Mouse (Mus musculus) brown adipose tissue, adult 24 weeks (tissue): ENCODE data around the gene Nme4. TPM values are rescaled to one million over a fixed set of nuclear protein-coding genes. Genes with fewer than 3 reads are reported as not detected.
"Not testable (repeated sequence)": the region's sequence is repeated elsewhere in the genome, so short reads cannot be mapped to it uniquely, and the experiment has no call there.

ENCODE experiments used
- H3K27ac ChIP-seq: fragments of 200-500 bp; replicated peaks from 2 replicates; pipeline ENCODE4 v1.5.1; 2012; ENCODE audit warnings: low read depth, mild to moderate bottlenecking, low read length
- H3K4me1 ChIP-seq: fragments of 200-500 bp; 2 replicates; pipeline ENCODE4 v1.6.1; 2012; ENCODE audit warnings: low read length, mixed read lengths; ENCODE audit not compliant: control insufficient read depth, insufficient read depth, insufficient read length
- H3K4me3 ChIP-seq: fragments of 200-500 bp; 2 replicates; pipeline ENCODE4 v1.5.1; 2012; ENCODE audit warnings: low read depth, mild to moderate bottlenecking, low read length, moderate library complexity; ENCODE audit not compliant: insufficient read depth
- polyA plus RNA-seq: library from polyadenylated mRNA; stranded (reverse); fragments of >200 nt; gene quantifications from 2 replicates; pipeline ENCODE4 v1.2.4, GENCODE M21; 2012; ENCODE audit not compliant: missing spikeins, insufficient read depth, insufficient read length

Nme4 gene
- polyA plus RNA-seq, 1 experiment = 5.5 TPM

DNA sequence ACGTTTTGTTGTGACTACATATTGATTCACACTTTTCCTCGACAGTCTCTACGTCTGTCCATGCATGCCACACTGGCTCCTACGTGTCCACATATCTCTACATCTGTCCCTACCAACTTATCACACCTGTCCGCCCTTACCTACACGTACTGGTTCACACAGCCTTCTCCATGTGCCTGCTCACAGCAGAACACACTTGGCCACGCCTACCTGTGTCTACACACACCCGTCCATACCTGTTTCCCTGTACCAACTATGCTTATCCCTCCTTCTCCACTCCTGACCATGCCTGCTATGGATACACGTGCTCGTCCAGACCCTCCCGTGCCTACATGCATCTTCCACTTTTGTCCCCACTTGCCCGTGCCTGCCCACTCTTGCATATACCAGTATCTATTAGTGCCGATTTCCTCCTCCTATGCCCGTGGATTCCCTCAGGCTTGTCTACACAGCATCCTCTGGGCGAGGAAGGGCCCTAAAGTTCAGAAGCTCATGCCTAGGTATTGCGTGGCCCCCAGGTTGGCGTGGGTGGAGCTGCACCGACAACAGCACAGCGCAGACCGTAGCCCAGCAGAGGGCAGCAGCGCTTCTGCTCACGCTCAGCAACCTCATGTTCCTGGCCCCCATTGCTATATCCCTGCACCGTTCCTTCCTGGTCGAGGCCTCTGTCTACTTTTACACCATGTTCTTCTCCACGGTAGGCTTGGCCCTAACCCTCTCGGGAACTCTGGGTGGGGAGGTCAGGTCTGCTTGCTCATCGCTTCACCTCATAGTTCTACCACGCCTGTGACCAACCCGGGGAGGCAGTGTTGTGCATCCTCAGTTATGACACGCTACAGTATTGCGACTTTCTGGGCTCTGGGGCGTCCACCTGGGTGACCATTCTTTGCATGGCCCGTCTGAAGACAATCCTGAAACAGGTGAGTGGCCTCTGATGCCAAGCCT, 24.6 kb upstream of the Nme4 start:
- Histone ChIP-seq H3K4me1 (peaks cover 7% of the 10 kb centered on the region; the same call in 1 of the 2 replicates), H3K4me3 (no peak overlapping the region), H3K27ac (no peak overlapping the region)

DNA sequence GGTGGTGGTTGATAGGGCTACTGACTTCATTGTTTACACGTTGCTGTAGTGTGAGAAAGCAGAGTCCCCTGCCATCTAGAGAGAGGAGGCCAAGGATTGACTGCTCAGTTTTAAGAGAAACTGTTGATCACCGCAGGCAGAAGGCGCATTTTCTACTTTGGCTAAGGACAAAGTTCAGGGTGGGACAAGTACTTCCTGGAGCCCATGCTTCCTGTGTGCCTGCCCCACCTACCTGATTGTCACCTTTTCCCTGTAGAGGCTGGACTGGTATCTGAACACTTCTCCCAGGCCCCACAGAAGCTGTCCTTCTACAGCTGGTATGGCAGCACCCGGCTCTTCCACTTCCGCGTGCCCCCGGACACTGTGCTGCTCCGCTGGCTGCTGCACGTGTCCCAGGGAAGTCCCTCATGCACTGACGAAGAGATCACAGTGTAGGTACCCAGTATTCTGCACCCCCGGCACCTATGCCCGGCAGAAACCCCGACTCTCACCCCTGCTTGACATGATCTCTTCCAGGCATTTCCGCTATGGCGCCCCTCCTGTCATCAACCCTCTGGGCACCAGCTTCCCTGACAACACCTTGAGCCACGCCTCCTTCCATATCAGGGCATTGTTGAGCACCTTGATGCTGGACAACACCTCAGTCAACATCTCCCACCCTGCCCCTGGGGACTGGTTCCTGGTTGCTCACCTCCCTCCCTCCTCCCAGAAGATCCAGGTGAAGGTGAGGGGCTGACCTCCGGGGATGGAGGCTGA, 21.3 kb upstream of the Nme4 start:
- H3K4me1 ChIP-seq = peaks cover 3% of the 10 kb centered on the region; the same call in 1 of the 2 replicates
- no peak overlapping the region for H3K4me3 ChIP-seq
- no peak overlapping the region for H3K27ac ChIP-seq

- H3K27ac ChIP-seq = no peak overlapping the region
- peaks cover 3% of the 10 kb centered on the region; the same call in 1 of the 2 replicates for H3K4me1 ChIP-seq
- no peak overlapping the region for H3K4me3 ChIP-seq
Observed at GRCm38 (mm10) chr17:26115956-26116487, 20.6 kb upstream of the Nme4 start.

DNA sequence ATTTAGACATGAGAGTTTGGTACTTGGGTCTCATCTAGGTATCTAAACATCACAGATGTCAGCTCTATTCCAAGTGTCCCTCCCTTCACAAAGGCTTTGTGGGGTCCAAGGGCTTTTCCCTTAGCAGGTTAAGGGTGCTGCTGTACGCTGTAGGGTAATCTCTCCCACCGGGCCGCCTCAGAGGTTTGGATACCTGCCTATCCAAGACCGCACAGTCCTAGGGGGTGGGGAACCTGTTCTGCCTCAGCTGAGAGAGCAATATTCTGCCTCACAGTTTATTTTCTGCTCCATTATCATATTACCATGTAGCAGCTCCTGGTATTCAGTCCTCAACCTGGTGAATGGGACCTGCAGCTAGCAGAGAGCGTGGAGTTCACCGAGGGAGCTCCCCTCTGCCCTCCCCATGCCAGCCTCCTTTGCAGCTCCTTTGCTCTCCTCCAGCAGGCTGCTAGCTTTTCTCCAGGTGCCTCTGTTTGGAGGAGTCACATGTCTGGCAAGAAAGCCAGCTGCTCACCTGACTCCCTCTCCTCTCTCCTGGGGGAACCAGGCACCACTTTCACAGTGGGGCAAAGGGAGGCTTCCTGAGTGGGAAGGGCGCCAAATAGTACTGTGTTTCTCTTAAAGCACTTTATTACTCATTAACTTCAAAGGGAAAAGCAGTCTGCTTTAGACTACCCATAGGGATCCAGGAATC, 19.9 kb upstream of the Nme4 start:
- Histone ChIP-seq H3K4me1 (peaks cover 3% of the 10 kb centered on the region; the same call in 1 of the 2 replicates), H3K27ac (no peak overlapping the region), H3K4me3 (no peak overlapping the region)

DNA sequence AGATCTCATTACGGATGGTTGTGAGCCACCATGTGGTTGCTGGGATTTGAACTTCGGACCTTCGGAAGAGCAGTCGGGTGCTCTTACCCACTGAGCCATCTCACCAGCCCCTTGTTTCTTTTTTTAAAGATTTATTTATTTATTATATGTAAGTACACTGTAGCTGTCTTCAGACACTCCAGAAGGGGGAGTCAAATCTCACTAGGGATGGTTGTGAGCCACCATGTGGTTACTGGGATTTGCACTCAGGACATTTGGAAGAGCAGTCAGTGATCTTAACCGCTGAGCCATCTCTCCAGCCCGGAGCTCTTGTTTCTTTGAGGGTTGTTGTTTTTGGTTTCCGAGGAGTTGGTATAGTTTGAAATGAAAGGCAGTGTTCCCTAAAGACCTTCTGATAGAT, 19.1 kb upstream of the Nme4 start:
- H3K27ac ChIP-seq, H3K4me1 ChIP-seq, H3K4me3 ChIP-seq: not testable (repeated sequence)

- Histone ChIP-seq H3K4me3 (peak overlapping the region; percentile 54), H3K27ac (no peak overlapping the region), H3K4me1 (peaks cover 3% of the 10 kb centered on the region; the same call in 1 of the 2 replicates)
Observed at GRCm38 (mm10) chr17:26114061-26114460, 18.7 kb upstream of the Nme4 start.

DNA sequence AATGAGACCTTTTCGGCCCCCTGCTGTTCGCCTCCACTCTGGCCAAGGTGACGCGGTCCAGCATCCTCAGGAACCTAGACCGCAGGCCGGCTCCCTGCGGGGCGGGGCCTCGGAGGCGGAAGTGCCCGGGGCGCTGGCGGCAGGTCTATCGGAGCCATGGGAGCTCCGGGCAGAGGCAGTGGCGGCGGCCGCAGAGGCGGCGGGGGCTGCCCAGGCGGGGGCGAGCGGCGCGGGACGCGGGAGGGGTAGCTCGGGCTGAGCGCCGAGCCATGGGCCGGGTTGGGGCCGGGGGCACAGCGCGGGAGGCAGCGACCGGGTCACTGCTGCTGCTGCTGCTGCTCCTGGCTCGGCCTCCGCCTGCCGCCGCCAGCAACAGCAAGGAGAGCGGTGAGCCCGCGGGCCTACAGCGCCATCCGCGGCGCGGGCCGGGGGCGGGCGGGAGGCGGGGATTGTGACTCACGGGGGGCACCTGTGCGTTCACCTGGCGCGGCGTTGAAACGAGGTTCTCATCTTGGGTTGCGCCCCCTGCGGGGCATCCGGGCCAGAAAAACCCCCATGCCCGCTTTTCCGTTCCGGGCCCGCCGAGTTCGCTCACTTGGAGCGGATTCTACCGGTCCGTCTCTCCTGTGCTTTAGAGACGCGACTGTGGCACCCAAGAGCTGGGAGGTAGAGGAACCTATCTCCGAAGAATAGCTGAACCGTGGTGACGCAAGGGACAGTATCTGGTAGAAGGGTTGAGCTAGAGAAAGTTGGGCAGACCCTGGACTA, 18.0 kb upstream of the Nme4 start, which contains the start of gene Tmem8:
Gene Tmem8, plus strand, starts transcription at position 119 of the 768 bp plus-strand sequence.
- peaks cover 3% of the 10 kb centered on the region; the same call in 1 of the 2 replicates for H3K4me1 ChIP-seq
- no peak within 1 kb of the TSS for H3K27ac ChIP-seq
- peak within 1 kb of the TSS; percentile 54 for H3K4me3 ChIP-seq

DNA sequence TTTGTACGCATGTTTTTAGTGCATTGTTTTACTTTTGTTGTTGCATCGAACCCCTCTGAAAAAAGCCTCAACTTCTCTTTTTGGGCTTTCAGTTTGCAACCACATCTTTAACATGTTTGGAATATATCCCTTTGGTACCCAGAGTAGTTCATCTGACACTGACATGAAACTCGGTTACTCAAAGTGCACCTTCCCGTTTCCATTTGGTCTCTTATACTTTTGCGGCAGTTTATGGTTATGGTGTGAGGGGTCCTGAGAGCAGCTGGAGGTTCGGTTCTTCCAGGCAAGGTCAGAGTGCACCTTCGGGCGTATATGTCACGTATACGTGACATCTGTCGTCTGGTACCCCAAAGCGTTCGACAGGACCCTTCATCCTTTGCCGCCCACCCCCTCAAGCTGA, 17.3 kb upstream of the Nme4 start:
- Histone ChIP-seq H3K4me3 (peak overlapping the region; percentile 54), H3K27ac (no peak overlapping the region), H3K4me1 (peaks cover 3% of the 10 kb centered on the region; the same call in 1 of the 2 replicates)

GRCm38 (mm10) chr17:26111722-26112121, 16.3 kb upstream of the Nme4 start:
- H3K4me1 ChIP-seq = peaks cover 3% of the 10 kb centered on the region; the same call in 1 of the 2 replicates
- no peak overlapping the region for H3K27ac ChIP-seq
- H3K4me3 ChIP-seq = no peak overlapping the region

- peaks cover 3% of the 10 kb centered on the region; the same call in 1 of the 2 replicates for H3K4me1 ChIP-seq
- no peak overlapping the region for H3K4me3 ChIP-seq
- no peak overlapping the region for H3K27ac ChIP-seq
Observed at GRCm38 (mm10) chr17:26111024-26111423, 15.6 kb upstream of the Nme4 start.

DNA sequence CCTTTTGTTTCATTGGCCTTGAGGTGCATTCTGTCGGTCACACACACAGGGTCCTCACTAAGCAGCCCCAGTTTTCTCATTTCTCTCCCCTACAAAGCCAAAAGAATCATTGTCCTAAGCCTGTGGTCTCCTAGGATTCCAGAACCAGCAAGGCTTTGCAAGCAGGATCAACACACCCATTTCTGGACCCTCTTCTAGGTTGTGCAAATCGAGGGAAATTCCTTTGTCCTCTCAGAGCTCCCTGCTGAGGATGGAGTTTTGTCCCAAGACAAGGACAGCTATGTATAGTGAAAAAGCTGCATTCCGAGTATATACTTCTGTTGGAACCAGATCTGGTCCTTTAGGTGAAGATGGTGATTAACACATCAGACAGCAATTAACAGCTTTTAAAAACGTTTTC, 14.8 kb upstream of the Nme4 start:
- Histone ChIP-seq H3K4me1 (peaks cover 3% of the 10 kb centered on the region; the same call in 1 of the 2 replicates), H3K4me3 (no peak overlapping the region), H3K27ac (no peak overlapping the region)

GRCm38 (mm10) chr17:26105619-26106018, 10.2 kb upstream of the Nme4 start:
- Histone ChIP-seq H3K4me1 (no peaks in the 10 kb centered on the region), H3K27ac (no peak overlapping the region; the same call in 1 of the 2 replicates), H3K4me3 (no peak overlapping the region)

GRCm38 (mm10) chr17:26101478-26101877, 6.1 kb upstream of the Nme4 start:
- no peak overlapping the region for H3K4me3 ChIP-seq
- no peaks in the 10 kb centered on the region for H3K4me1 ChIP-seq
- no peak overlapping the region for H3K27ac ChIP-seq

DNA sequence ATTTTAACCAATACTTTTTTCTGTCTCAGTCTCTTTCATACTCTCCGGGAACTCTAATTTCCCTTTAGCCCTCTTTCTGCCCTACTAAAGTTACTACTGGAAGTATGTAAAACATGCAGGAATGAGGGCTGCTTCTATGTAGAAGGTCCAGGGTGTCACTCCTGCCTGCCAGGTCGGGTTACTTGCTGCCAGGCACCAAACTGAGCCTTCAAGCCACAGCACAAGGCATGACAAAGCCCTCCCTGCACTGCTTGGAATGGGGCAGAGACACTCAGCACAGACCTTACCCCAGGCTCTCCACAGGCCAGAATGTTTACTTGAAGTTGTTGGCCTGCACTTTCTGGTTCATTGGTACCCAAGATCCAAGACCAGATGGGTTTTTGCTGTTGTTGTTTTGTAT, 4.8 kb upstream of the Nme4 start:
- H3K27ac ChIP-seq = 0 out of 2 replicates have a peak overlapping the region, but pooled peaks have one; percentile 4
- H3K4me3 ChIP-seq = no peak overlapping the region
- no peaks in the 10 kb centered on the region for H3K4me1 ChIP-seq
